Mouse (Mus musculus) myocyte (in vitro differentiated cells): Measurements from ENCODE around the gene Cpne4.

ENCODE experiments used
- CEBPB ChIP-seq: IDR thresholded peaks from 2 replicates; pipeline ENCODE4 v1.6.1; 2011; ENCODE audit warnings: mild to moderate bottlenecking, moderate library complexity; ENCODE audit not compliant: poor library complexity, insufficient read depth, severe bottlenecking
- MAX ChIP-seq: IDR thresholded peaks from one replicate; pipeline ENCODE4 v1.6.1; 2011; ENCODE audit warnings: low read depth, mild to moderate bottlenecking, control low read depth
- MYOG ChIP-seq, 3 experiments: IDR thresholded peaks; one replicate each; pipeline ENCODE4 v1.6.1; 2011; ENCODE audit warnings: control low read depth in 2 of 3, low read depth in 2 of 3, mild to moderate bottlenecking in 2 of 3; ENCODE audit not compliant: insufficient read length in 2 of 3, control insufficient read depth in 1 of 3, insufficient read depth in 1 of 3
- POLR2A ChIP-seq: IDR thresholded peaks from one replicate; pipeline ENCODE4 v1.6.1; 2011; ENCODE audit warnings: low read depth, mild to moderate bottlenecking, control low read depth, moderate library complexity; ENCODE audit not compliant: insufficient read length
- POLR2AphosphoS2 ChIP-seq: IDR thresholded peaks from one replicate; pipeline ENCODE4 v1.6.1; 2011; ENCODE audit warnings: low read depth, control low read depth; ENCODE audit not compliant: insufficient read length
- TCF12 ChIP-seq: IDR thresholded peaks from one replicate; pipeline ENCODE4 v1.6.1; 2011; ENCODE audit warnings: mild to moderate bottlenecking, control low read depth; ENCODE audit not compliant: poor library complexity, insufficient read depth, severe bottlenecking
- TCF3 ChIP-seq: IDR thresholded peaks from one replicate; pipeline ENCODE4 v1.6.1; 2011; ENCODE audit warnings: low read depth, control low read depth; ENCODE audit not compliant: insufficient read length

- TF ChIP-seq POLR2A (no peak), POLR2AphosphoS2 (no peak), MYOG (IDR thresholded peaks at IDR 0.05; ENCODE audit: control insufficient read depth in 1 of 3, insufficient read depth in 1 of 3, insufficient read length in 2 of 3, low read depth in 2 of 3) (no peak), MAX (no peak), CEBPB (no peak), TCF12 (no peak), TCF3 (no peak)
Observed at GRCm38 (mm10) chr9:104877014-104877413, 329.9 kb downstream of the Cpne4 start.
